Mouse (Mus musculus) ES-E14 (cell line): Measurements from ENCODE around the gene Rgma.

Experiments used
- HCFC1 ChIP-seq: IDR thresholded peaks from 2 replicates; pipeline ENCODE4 v1.6.1; 2012; ENCODE audit warnings: low read length, inconsistent platforms, borderline replicate concordance; ENCODE audit not compliant: insufficient read depth
- MAFK ChIP-seq: IDR thresholded peaks from 2 replicates; pipeline ENCODE4 v1.6.1; 2014; ENCODE audit warnings: mild to moderate bottlenecking, low read depth, low read length, inconsistent platforms; ENCODE audit not compliant: insufficient read depth
- ZNF384 ChIP-seq: IDR thresholded peaks from 2 replicates; pipeline ENCODE4 v1.6.1; 2012; ENCODE audit warnings: low read depth, low read length, inconsistent platforms

GRCm38 (mm10) chr7:73365511-73365910 lies 9.8 kb upstream of the Rgma start:
- no peak for TF ChIP-seq ZNF384
- no peak for TF ChIP-seq MAFK
- no peak for TF ChIP-seq HCFC1
